Mouse (Mus musculus) layer of hippocampus, postnatal 10 days (tissue): Measurements from ENCODE around the gene Rab33a. TPM values are rescaled to one million over a fixed set of nuclear protein-coding genes. Genes with fewer than 3 reads are reported as not detected.
A peak's percentile ranks its signal among the peaks of the same experiment; 100 is the strongest.

Source experiments
- DNase-seq, 2 experiments: peaks; one replicate each; pipeline ENCODE4 v3.0.0; 2021; ENCODE audit warnings: low spot score in 2 of 2
- long read RNA-seq: library from polyadenylated mRNA; stranded (forward); transcript quantifications from one replicate; pipeline ENCODE4 v2.0.0, GENCODE M21; 2023
- total RNA-seq, 2 experiments: library from RNA; stranded (reverse); gene quantifications; 2 replicates each; pipeline ENCODE4 v1.2.3; 2021

Rab33a gene
- 10 to 100 TPM; 23.3 to 24.2 TPM for total RNA-seq
- long read RNA-seq, transcript Rab33a-201 (2 exons, 1,158 nt) = major isoform, 27 of 29 reads
- long read RNA-seq, partial matches to known transcripts = 0 of 29 reads
- long read RNA-seq, other reads (novel, unspliced or antisense) = 2 of 29 reads

- peak; percentile 40 to 49 for DNase-seq
Measured at GRCm38 (mm10) chrX:48518808-48519548, at the start of gene Rab33a. Gene Rab33a (plus strand): TSS chrX:48519285.

DNA sequence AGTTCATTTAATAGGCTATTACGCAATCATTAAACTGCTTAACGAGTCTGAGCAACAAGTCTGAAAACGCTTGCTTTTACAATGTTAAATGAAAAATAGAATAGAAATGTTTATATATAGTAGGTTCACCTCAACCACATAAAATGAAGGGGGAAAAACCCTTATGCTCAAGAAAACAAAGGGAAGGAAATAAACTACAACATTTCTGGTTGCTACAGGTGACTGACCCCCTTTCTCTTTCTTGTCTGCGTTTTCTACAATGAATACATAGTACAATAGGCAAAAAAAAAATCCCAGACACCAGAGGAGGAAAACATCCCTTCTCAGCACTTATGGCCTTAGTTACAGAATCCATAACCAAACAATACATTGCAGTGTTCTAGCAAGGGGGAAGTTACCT lies 38.0 kb upstream of the Rab33a start:
- DNase-seq = no peak

- no peak for DNase-seq
Measured at GRCm38 (mm10) chrX:48481687-48482086, 37.4 kb upstream of the Rab33a start.

DNA sequence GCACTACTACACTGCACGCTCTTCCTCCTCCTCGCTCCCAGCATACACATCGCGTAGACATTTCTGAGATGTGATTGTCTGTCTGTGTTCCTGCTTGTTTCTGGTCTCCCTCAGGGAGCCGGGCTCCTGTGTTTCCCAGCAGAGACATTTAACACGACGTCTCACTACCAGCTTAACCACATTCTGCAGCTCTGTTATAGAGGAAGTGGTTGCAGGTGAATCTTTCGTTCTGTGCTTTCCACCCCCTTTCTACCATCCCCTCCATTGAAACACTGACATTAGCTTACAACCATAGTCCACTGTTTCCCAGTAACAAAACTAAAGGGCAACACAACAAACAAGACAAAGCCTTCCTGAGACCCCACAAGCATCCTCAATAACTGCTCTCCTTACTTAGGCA lies 25.3 kb upstream of the Rab33a start:
- DNase-seq = no peak

DNA sequence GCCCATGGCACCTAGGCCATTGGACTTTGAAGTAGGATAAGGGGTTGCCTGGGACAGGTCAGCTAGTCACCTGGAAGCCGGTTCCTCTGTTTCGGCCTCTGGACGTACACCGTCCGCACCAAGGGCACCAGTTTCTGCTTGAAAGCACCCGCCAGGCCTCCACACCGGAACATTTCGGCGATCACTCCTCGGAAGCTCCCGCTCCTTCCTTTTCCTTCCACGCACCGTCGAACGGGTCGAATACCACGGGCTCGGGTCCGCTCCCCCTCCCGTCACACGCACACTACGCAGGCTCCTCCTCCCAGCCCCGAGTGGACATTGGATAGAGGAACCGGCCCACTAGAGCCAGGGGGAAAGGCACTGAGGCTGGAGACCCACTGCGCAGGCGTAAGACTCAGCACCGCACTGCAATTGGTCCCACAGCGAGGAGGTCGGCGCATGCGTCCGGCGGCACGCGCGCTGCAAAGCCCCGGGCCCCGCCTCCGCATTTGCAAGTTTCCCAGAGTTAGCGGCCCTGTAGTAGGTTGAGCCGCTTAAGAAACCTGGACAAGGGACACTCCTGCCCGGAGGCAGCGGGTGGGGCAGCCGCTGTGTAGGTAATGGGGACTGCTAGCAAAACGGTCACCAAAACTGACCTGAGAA lies 5.8 kb upstream of the Rab33a start, which contains the start of gene Aifm1:
Gene Aifm1, minus strand, starts transcription at position 398 of the 642 bp plus-strand sequence.
- peak; percentile 78 to 86 for DNase-seq

DNA sequence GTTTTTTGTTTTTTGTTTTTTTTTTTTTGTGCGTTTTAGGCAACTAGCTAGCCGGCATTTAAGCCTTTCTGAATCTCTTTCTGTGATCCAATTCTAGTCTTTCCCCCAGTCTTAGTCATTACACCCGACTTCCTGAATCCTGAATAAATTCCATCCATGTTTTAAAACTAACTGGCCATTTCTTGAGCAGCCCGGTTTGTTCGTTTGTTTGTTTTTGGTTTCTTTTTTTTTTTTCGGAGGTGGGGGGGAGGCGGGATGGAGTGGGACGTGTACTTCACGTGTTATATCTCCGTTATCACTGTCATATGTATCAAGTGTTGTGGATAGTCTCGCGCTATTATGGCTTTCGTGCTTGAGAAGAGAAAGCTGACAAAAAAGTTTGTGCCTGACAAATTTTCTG lies 5.3 kb upstream of the Rab33a start:
- DNase-seq = no peak

DNA sequence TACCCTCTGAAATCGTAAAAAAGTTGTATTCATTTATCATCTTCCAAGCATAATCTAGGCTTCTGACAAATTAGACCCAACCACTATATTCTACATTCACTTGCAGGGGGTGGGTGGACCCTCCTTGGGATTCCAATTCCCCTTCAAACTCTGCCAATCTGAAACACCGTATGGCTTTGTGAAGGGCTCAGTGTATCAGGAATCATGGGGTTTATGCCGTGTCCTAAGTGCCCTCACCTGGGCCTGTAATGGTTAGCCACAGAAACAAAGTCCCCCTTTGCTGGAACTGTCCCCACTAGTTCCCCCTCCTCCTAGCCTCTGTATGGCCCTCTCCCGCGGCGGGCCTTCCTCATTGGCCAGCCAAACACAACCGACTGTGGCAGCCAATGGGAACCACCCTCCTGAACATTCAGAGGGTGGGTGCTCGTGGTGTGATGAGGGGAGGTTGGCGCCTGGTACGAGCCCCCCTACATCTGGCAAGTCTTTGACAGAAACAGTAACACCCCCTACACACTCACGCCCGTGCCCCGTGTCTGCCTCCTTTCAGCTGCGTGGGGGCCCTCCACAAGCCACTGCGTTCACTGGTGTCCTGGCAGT lies 776 bp upstream of the Rab33a start:
- DNase-seq = peak in 1 of 2 experiments; percentile 61

DNA sequence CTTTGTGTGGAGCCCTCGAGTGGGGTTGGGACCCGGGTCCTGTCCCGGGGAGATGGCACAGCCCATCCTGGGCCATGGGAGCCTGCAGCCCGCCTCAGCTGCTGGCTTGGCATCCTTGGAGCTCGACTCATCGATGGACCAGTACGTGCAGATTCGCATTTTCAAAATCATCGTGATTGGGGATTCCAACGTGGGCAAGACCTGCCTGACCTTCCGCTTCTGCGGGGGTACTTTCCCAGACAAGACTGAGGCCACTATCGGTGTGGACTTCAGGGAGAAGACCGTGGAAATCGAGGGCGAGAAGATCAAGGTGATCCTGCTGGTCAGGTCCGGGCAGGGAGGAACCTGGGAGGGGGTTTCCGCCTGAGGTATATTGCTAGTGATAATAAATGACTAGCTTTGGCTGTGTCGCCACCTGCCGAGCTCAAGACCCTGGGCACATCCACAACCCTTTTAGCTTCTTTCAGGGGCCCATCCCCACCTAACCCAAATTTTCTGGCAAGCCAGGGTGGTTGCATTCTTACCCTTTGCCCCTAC lies 532 bp downstream of the Rab33a start:
- DNase-seq = peak in 1 of 2 experiments; percentile 16

- DNase-seq = no peak
Measured at GRCm38 (mm10) chrX:48521651-48522050, 2.6 kb downstream of the Rab33a start.

DNA sequence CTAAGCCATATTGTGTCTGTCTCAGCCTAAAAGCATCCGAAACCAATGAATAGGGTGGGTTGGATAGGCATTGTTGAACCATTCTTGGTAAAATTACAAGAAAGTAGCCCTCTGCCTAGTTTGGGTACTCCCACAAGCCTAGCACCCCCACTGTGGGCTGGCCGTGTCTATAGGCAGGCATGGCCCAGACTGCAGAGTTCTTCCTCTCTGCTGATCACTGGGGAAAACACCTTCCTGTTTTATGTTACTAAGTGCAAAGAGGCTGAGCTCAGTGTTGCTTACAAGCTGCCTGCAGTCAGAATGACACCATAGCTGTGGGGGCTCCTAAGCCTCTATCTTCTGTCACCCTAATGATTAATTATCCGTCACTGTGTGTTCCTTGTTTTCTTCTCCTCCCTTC lies 4.4 kb downstream of the Rab33a start:
- DNase-seq = no peak

GRCm38 (mm10) chrX:48525332-48525731 lies 6.2 kb downstream of the Rab33a start:
- DNase-seq = no peak

GRCm38 (mm10) chrX:48525866-48526265 lies 6.8 kb downstream of the Rab33a start:
- DNase-seq = no peak

GRCm38 (mm10) chrX:48526435-48526834 lies 7.3 kb downstream of the Rab33a start:
- no peak for DNase-seq

GRCm38 (mm10) chrX:48532175-48532574 lies 13.1 kb downstream of the Rab33a start:
- DNase-seq = peak; percentile 75 to 79

Other genes starting within 250 kb of the Rab33a start
- 10 to 100 TPM; 17.6 to 19.6 TPM for gene Bcorl1, start 177.9 kb upstream of the Rab33a start, total RNA-seq
- gene Elf4, start 56.2 kb upstream of the Rab33a start, total RNA-seq = 1 to 10 TPM; 1.0 TPM
- 10 to 100 TPM; 28.6 to 32.6 TPM for gene Aifm1, start 5.7 kb upstream of the Rab33a start, total RNA-seq
- gene Zfp280c, start 75.2 kb downstream of the Rab33a start, total RNA-seq = 10 to 100 TPM; 25.7 to 29.6 TPM
- 10 to 100 TPM; 34.6 to 36.8 TPM for gene Slc25a14, start 104.1 kb downstream of the Rab33a start, total RNA-seq
- not detected for gene Gpr119, start 155.2 kb downstream of the Rab33a start, total RNA-seq
- gene Rbmx2, start 175.7 kb downstream of the Rab33a start, total RNA-seq = 1 to 10 TPM; 7.7 to 7.8 TPM